Mouse (Mus musculus): ENCODE measurements around the gene Ankrd33.

Gene Ankrd33

GRCm38 (mm10) chr15:101125561-101125960, 10.0 kb downstream of the Ankrd33 start:
- no peak for DNase-seq (ENCODE audit: low spot score)

- no peak for DNase-seq (ENCODE audit: low spot score)
Measured at GRCm38 (mm10) chr15:101126876-101127544, 11.5 kb downstream of the Ankrd33 start.

- DNase-seq (ENCODE audit: low spot score) = no peak
Measured at GRCm38 (mm10) chr15:101128181-101129089, 12.9 kb downstream of the Ankrd33 start, which contains the start of gene Acvrl1. TSS of gene Acvrl1 (plus strand) at chr15:101128522.

DNA sequence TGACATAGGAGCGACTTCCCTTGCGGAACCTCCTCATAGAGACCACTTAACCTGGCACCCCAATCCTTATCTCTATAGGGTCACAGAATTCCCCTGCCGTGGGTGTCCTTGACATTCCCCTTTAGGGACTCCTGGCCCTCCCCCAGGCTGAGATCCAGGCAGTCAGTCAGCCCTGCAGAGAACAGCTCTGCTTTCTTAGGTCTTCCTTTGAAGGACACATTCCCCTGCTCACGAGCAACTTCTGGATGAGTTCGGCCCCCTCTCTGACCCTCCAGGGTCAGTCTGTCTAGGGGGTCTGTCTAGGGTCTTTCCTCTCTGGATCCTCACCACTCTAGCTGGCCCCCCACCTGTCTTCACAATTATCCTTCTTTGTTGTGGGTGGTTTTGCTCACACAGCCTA, 13.9 kb downstream of the Ankrd33 start:
- no peak for DNase-seq (ENCODE audit: low spot score)

GRCm38 (mm10) chr15:101131498-101131897, 15.9 kb downstream of the Ankrd33 start:
- DNase-seq (ENCODE audit: low spot score) = no peak

GRCm38 (mm10) chr15:101132041-101132440, 16.5 kb downstream of the Ankrd33 start:
- no peak for DNase-seq (ENCODE audit: low spot score)

DNA sequence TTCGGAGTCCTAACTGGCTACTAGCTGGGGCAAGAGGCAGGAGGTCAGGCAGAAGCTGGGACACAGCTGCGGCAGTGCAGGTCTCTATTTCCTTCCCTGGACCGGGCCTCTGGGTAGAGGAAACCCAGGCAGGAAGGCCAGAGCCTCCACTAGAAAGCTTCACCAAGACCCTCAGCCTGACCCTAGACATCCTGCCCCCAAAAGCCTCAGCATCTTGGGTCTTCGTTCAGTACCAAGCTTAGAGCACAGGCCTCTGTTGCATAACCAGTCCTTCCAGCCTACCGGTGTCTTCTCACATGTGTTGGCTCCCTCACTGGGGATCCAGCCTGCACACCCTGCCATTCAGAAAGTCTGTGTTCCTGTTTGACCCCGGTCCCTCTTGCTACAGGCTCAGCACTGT, 17.2 kb downstream of the Ankrd33 start:
- DNase-seq (ENCODE audit: low spot score) = no peak

DNA sequence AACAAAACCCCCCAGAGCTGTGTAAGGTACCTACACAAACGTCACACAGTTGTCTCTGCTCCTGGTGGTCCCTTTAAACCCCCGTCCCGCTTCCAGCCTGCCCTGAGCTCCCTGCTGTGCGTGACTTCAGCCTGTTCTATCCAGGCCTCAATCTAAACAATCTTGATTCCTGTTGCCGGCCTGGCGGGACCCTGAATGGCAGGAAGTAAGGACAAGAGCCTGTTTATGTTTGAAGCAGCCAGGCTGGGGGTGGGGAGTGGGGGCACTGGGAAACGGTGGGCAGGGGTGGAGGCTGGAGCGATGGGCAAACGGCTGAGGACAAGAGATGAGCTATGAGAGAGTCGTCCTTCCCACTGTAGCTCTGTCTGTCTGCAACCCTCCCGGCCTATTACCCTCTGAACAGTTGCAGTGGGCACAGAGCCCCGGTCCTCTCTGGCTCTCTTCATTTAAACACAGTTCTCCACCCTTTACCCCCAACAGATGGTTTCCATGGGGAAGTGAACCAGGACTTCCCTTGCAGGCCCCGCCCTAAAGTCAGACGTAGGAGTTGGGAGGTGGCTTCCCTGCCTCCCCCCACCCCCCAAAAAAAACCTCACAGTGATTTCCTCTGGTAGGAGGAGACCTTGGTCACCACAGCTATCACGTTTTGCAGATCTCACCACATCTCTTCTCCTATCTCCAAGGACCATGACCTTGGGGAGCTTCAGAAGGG, 18.6 kb downstream of the Ankrd33 start:
- peak; percentile 84 for DNase-seq (ENCODE audit: low spot score)

DNA sequence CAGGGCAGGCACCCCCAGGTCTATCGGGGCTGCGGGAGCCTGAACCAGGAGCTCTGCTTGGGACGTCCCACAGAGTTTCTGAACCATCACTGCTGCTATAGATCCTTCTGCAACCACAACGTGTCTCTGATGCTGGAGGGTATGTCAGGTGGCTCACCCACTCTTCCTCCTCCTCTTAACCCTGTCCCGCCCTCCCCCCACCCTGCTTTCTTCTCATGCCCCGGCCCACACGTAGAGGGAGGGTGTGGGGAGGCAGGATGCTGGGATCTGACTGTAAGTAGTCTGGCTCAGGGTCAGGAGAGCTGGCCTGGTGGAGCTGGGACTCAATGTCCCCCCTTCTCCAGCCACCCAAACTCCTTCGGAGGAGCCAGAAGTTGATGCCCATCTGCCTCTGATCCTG, 19.9 kb downstream of the Ankrd33 start:
- DNase-seq (ENCODE audit: low spot score) = no peak

DNA sequence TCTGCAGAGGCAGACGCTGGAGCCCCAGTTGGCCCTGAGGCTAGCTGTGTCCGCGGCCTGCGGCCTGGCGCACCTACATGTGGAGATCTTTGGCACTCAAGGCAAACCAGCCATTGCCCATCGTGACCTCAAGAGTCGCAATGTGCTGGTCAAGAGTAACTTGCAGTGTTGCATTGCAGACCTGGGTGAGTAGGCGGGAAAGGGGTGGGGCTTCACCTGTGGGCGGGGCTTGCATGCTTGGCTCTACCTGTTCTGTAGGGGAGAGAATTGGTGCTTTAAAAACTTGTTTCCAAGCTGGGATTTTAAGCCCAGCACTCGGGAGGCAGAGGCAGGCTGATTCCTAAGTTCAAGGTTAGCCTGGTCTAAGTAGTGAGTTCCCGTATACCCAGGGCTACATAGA, 21.9 kb downstream of the Ankrd33 start:
- DNase-seq (ENCODE audit: low spot score) = no peak

DNA sequence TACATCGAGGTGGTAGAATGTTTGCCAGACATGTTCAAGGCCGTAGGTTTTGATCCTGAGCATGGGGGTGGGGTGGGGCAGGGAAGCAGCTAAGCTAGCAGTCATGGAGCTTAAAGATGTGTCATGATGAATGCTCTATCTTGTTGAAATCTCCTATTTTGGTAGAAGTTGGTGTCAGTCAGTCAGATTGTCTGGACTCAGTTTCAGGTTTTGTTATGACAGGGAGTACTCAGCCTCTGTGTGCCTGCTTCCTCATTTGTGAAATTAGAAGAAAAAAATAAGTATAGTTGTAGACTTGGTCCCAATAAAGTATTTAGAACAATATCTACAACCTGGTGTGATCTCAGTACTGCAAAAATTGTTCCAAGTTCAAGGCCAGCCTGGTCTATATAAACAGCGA, 23.1 kb downstream of the Ankrd33 start:
- no peak for DNase-seq (ENCODE audit: low spot score)

DNA sequence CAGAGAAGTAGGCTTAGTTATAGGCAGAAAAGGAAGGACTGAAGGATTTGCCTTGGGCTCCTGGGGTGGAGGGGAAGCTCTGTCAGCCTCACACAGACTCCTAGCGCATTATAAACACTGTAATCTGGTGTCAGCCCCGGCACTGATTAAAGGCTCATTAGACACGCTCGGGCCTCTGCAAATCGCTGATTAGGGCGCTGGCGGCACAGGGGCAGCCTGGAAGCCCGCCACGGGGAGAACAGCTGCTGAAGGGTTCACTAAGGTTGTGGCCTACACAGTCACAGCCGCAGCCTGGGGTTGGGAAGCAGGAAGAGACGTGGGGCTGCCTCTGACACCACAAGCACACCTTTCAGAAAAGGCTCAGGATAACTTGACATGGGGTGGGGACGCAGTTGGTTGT, 24.3 kb downstream of the Ankrd33 start:
- DNase-seq (ENCODE audit: low spot score) = no peak

DNA sequence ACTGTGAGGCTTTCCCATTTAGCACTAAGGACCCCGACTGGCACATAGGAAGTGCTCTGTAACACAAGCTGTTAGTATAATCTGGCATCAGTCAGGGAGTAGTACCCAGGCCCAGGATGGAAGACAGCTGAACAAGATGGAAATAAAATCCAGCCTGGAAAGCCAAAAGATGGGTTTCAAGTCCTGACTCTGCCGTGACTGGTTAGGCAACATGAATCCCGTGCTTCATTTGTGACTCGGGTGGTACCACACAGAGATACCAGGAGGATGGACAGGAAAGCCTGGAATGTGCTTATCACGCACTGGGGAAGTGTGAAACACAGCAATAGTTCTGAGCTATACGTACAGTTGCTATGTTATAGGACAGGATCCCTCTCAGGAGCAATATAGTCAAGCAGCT, 25.0 kb downstream of the Ankrd33 start:
- no peak for DNase-seq (ENCODE audit: low spot score)

DNA sequence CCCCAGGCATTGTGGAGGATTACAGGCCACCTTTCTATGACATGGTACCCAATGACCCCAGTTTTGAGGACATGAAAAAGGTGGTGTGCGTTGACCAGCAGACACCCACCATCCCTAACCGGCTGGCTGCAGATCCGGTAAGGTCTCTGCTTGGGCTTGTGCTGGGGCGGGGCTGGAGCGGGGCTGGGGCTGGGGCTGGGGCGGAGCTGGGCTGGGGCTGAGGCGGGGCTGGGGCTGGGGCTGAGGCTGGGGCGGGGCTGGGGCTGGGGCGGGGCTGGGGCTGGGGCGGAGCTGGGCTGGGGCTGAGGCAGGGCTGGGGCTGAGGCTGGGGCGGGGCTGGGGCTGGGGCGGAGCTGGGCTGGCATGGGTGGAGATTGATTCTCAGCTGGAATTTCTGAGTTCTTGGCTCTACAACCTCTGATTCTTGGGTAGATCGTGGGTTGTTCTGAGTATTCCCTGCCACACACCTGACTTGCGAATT, 25.5 kb downstream of the Ankrd33 start:
- DNase-seq (ENCODE audit: low spot score) = no peak

DNA sequence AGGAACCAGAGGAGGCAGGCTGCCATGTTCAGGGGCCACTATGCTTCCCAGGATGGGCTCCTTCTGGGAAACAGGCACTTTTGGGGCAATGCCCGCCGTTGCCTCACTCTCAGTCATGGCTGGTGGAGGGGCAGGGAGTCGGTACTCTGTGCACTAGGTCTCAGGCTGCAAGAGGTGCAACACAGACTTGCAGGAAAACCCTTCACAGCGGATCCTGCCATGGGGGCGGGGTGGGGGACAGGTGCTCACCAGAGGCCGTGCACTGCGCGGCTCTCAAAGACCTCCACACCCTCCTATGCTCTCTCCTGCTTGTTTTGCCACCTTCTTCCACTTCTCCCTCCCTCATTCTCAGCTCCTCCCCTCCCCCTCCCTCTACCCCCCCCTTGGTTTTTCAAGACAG, 27.1 kb downstream of the Ankrd33 start:
- no peak for DNase-seq (ENCODE audit: low spot score)

GRCm38 (mm10) chr15:101143494-101143893, 27.9 kb downstream of the Ankrd33 start:
- DNase-seq (ENCODE audit: low spot score) = no peak

DNA sequence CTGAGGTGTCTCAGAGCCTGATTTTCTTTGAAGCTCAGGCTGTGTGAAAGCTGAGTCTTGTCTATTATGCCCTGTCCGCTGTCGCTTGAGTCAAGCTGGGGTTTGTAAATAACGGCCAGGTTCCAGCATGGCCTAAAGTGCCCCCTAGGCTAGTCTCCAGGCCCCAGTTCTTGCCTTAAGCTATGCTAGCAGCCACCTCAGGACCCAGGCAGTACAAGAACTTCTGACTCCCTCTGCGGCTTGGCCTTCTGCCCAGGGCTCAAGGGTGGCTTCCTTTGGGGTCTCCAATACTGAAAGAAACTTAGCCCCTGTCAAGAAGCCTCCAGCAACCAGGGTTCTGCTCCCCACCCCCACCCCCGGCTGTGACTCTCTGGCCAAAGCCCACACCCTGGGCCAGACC, 28.6 kb downstream of the Ankrd33 start:
- no peak for DNase-seq (ENCODE audit: low spot score)

- no peak for DNase-seq (ENCODE audit: low spot score)
Measured at GRCm38 (mm10) chr15:101144779-101145178, 29.2 kb downstream of the Ankrd33 start.

- DNase-seq (ENCODE audit: low spot score) = peak; percentile 98
Measured at GRCm38 (mm10) chr15:101145424-101146099, 30.0 kb downstream of the Ankrd33 start.

DNA sequence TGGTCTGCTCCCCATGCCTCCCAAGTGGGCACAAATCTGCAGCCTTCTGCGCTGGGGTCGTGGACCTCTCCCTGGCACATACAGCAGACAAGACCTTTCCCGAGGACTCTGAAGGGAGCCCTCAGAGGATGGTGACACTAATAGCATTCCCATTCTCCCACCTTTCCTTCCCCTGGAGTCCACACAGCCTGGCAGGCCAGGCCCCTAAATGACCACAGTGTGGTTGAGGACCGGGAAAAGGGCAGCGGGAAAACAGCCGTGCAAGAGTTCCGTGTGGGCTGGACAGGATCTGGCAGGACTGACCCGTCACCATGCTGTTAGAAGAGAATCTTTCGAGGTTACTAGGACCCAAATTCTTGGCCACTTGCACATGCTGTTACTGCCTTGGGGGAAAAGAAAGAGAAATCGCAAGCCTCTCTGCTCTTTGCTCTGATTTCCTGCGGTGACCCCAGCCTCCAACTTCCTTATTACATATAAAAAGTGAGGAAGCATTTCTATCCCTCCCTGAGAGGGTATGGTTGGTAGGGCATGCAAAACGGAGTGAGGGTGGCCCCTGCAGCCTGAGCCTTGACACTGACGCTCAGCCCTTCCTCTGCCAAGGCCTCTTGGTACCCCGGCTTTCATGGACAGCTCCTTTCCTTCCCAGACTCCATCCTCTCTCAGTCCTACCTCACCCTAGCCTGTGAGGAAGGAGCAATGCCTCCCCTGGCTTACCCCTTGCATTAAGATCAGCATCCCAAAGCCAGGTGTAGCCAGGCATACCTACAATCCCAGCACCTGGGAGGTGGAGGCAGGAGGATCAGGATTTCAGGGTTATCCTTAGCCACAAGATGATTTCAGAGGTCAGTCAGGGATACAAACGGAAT, 30.8 kb downstream of the Ankrd33 start:
- DNase-seq (ENCODE audit: low spot score) = no peak

All from lung, postnatal 25 days (tissue).